Mouse (Mus musculus): ENCODE data around the gene Eml4. TPM values are rescaled to one million over a fixed set of nuclear protein-coding genes. Genes with fewer than 3 reads are reported as not detected.

The Eml4 gene
- total and polyA plus RNA-seq, 3 experiments = 38.2 to 75.6 (median 60.1) TPM

GRCm38 (mm10) chr17:83466697-83467251 lies 116.0 kb downstream of the Eml4 start:
- no peaks in the 10 kb centered on the region for H3K27me3 ChIP-seq (replicated peaks)
- no peak overlapping the region for H3K4me2 ChIP-seq (ENCODE audit: insufficient read depth, low read depth, poor library complexity, severe bottlenecking)
- H3K4me1 ChIP-seq (ENCODE audit: control insufficient read depth in 1 of 2, insufficient read depth in 2 of 2) = no peaks in the 10 kb centered on the region
- H3K4me3 ChIP-seq (replicated peaks in 1 of 3; ENCODE audit: low read depth in 2 of 3, low read length in 2 of 3, poor library complexity in 1 of 3) = no peak overlapping the region
- dilution Hi-C loops (cut with MboI; ENCODE audit: extremely low pct_ligation_motif_present, extremely low pct_unique_long_range_greater_than_20kb, low sequenced_read_pairs) (no loop called here), in situ Hi-C loops (cut with MboI; ENCODE audit: low pct_ligation_motif_present, low pct_unique_long_range_greater_than_20kb, low sequenced_read_pairs) (no loop called here)
- peaks cover 38 to 92% of the 10 kb centered on the region in 2 experiments for H3K36me3 ChIP-seq (replicated peaks in 1 of 2; ENCODE audit: control insufficient read depth in 1 of 2, insufficient read depth in 1 of 2, low read length in 1 of 2)
- no peaks in the 10 kb centered on the region for H3K79me2 ChIP-seq (replicated peaks; ENCODE audit: control insufficient read depth, extremely low read depth, insufficient read depth, poor library complexity, severe bottlenecking)
- no peaks in the 10 kb centered on the region for H3K9me3 ChIP-seq (replicated peaks; ENCODE audit: low read length)
- no peak overlapping the region for H3K9ac ChIP-seq (ENCODE audit: insufficient read depth, low read depth)
- H3K27ac ChIP-seq (ENCODE audit: insufficient read depth, low read depth) = no peak overlapping the region
- TF ChIP-seq ZNF384 (IDR thresholded peaks at IDR 0.05; ENCODE audit: low read depth, low read length) (no peak), CHD1 (IDR thresholded peaks at IDR 0.05; ENCODE audit: low read depth, low read length) (no peak), ZC3H11A (IDR thresholded peaks at IDR 0.05; ENCODE audit: low read depth, low read length) (no peak), MAZ (IDR thresholded peaks at IDR 0.05; ENCODE audit: low read depth, low read length) (no peak)
- no peak for DNase-seq (ENCODE audit: extremely low read depth)

GRCm38 (mm10) chr17:83469586-83469985 lies 118.9 kb downstream of the Eml4 start:
- Histone ChIP-seq H3K27me3 (replicated peaks) (no peaks in the 10 kb centered on the region), H3K9ac (ENCODE audit: insufficient read depth, low read depth) (no peak overlapping the region), H3K4me2 (ENCODE audit: insufficient read depth, low read depth, poor library complexity, severe bottlenecking) (no peak overlapping the region), H3K79me2 (replicated peaks; ENCODE audit: control insufficient read depth, extremely low read depth, insufficient read depth, poor library complexity, severe bottlenecking) (no peaks in the 10 kb centered on the region), H3K27ac (ENCODE audit: insufficient read depth, low read depth) (no peak overlapping the region), H3K4me1 (ENCODE audit: control insufficient read depth in 1 of 2, insufficient read depth in 2 of 2) (no peaks in the 10 kb centered on the region), H3K9me3 (replicated peaks; ENCODE audit: low read length) (no peaks in the 10 kb centered on the region), H3K4me3 (replicated peaks in 1 of 3; ENCODE audit: low read depth in 2 of 3, low read length in 2 of 3, poor library complexity in 1 of 3) (no peak overlapping the region), H3K36me3 (replicated peaks in 1 of 2; ENCODE audit: control insufficient read depth in 1 of 2, insufficient read depth in 1 of 2, low read length in 1 of 2) (peaks cover 44 to 94% of the 10 kb centered on the region in 2 experiments)
- TF ChIP-seq CHD2 (IDR thresholded peaks at IDR 0.05; ENCODE audit: low read length) (no peak), ELF1 (IDR thresholded peaks at IDR 0.05; ENCODE audit: low read depth, low read length) (no peak), JUND (conservative IDR thresholded peaks at IDR 0.05; ENCODE audit: low read depth, low read length) (no peak), ZMIZ1 (IDR thresholded peaks at IDR 0.05; ENCODE audit: low read depth, low read length) (no peak), KAT2A (IDR thresholded peaks at IDR 0.05; ENCODE audit: insufficient replicate concordance, low read length) (no peak), NRF1 (IDR thresholded peaks at IDR 0.05; ENCODE audit: low read depth, low read length) (no peak), CTCF (conservative IDR thresholded peaks at IDR 0.05 in 1 of 2, IDR thresholded peaks at IDR 0.05 in 1 of 2; ENCODE audit: low read depth in 2 of 2, low read length in 2 of 2) (no peak), ZC3H11A (IDR thresholded peaks at IDR 0.05; ENCODE audit: low read depth, low read length) (no peak), JUN (IDR thresholded peaks at IDR 0.05; ENCODE audit: insufficient read depth, low read depth, low read length) (no peak), RCOR1 (conservative IDR thresholded peaks at IDR 0.05; ENCODE audit: low read depth, low read length) (no peak), BHLHE40 (IDR thresholded peaks at IDR 0.05; ENCODE audit: low read depth, low read length) (no peak), TCF12 (IDR thresholded peaks at IDR 0.05; ENCODE audit: low read depth, low read length) (no peak), GABPA (IDR thresholded peaks at IDR 0.05; ENCODE audit: insufficient replicate concordance, low read depth, low read length) (no peak), MAZ (IDR thresholded peaks at IDR 0.05; ENCODE audit: low read depth, low read length) (no peak)
- no peak for DNase-seq (ENCODE audit: extremely low read depth)
- in situ Hi-C loops (cut with MboI; ENCODE audit: low pct_ligation_motif_present, low pct_unique_long_range_greater_than_20kb, low sequenced_read_pairs) = no loop called here
- dilution Hi-C loops (cut with MboI; ENCODE audit: extremely low pct_ligation_motif_present, extremely low pct_unique_long_range_greater_than_20kb, low sequenced_read_pairs) = no loop called here
